ENCODE assay signal across 20 mouse cellular contexts in the genomic region with DNA sequence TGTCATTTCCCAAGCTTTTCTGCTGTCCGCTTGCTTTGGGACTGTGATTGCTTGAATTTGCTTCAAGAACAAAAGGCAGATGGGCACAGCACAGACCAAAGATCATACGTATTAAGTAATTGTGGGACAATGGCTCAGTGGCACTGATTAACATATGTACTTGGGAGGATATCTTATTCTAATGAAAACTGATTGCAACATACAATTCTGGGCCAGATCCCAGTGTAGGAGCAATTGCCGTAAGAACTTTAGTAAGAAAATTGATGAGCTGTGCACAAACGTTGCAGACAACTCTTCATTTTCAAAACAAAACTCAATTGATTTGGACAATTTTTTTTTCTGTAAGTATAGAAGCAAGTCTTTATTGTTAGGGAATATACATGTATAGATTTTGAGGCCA.
"Had no signal": no experiment of that assay in that cellular context is flagged by ENCODE, and none has a peak within 500 bp of the region (broad histone marks: within the 10 kb centered on the region; RNA-seq: fewer than 3 reads in every experiment).

No protein-coding gene starts in this region.

- ATAC-seq: midbrain, embryonic 16.5 days had no signal

- H3K36me3 ChIP-seq: lung, embryonic 15.5 days; midbrain, embryonic 10.5 days; midbrain, embryonic 12.5 days; neural tube, embryonic 13.5 days; neural tube, embryonic 15.5 days had no signal

- H3K4me1 ChIP-seq: lung, embryonic 15.5 days; midbrain, embryonic 10.5 days; midbrain, embryonic 12.5 days; neural tube, embryonic 15.5 days had no signal

- H3K27me3 ChIP-seq: lung, embryonic 15.5 days; midbrain, embryonic 12.5 days; neural tube, embryonic 13.5 days; neural tube, embryonic 15.5 days had no signal

- H3K9ac ChIP-seq: liver, embryonic 14.5 days; lung, embryonic 15.5 days; midbrain, embryonic 12.5 days; neural tube, embryonic 13.5 days; neural tube, embryonic 15.5 days had no signal

- H3K9me3 ChIP-seq: lung, embryonic 15.5 days; midbrain, embryonic 10.5 days; midbrain, embryonic 12.5 days; neural tube, embryonic 13.5 days; neural tube, embryonic 15.5 days had no signal

- H3K4me3 ChIP-seq: lung, embryonic 15.5 days; midbrain, embryonic 10.5 days; midbrain, embryonic 12.5 days; myocyte; neural tube, embryonic 13.5 days; neural tube, embryonic 15.5 days had no signal

- H3K27ac ChIP-seq: liver, embryonic 14.5 days; lung, embryonic 15.5 days; midbrain, embryonic 10.5 days; midbrain, embryonic 12.5 days; neural tube, embryonic 13.5 days; neural tube, embryonic 15.5 days had no signal

- DNase-seq: lung, adult 18-20 months; lung, postnatal 14 days; lung, postnatal 4 days; midbrain, embryonic 14.5 days; retina, postnatal 1 day; right cerebral cortex, adult 18-20 months; right cerebral cortex, postnatal 25 days; right cerebral cortex, postnatal 4 days; spleen, adult 18-20 months; thymus, adult 18-20 months; thymus, postnatal 25 days; thymus, postnatal 4 days had no signal

- H3K4me2 ChIP-seq: lung, embryonic 15.5 days; midbrain, embryonic 12.5 days; neural tube, embryonic 13.5 days; neural tube, embryonic 15.5 days had no signal
